Mouse (Mus musculus): Measurements from ENCODE around the gene Ugt1a6b. TPM values are rescaled to one million over a fixed set of nuclear protein-coding genes. Genes with fewer than 3 reads are reported as not detected.

Ugt1a6b gene
- polyA plus RNA-seq, 1 experiment from 2014 or later = 28.8 TPM

DNA sequence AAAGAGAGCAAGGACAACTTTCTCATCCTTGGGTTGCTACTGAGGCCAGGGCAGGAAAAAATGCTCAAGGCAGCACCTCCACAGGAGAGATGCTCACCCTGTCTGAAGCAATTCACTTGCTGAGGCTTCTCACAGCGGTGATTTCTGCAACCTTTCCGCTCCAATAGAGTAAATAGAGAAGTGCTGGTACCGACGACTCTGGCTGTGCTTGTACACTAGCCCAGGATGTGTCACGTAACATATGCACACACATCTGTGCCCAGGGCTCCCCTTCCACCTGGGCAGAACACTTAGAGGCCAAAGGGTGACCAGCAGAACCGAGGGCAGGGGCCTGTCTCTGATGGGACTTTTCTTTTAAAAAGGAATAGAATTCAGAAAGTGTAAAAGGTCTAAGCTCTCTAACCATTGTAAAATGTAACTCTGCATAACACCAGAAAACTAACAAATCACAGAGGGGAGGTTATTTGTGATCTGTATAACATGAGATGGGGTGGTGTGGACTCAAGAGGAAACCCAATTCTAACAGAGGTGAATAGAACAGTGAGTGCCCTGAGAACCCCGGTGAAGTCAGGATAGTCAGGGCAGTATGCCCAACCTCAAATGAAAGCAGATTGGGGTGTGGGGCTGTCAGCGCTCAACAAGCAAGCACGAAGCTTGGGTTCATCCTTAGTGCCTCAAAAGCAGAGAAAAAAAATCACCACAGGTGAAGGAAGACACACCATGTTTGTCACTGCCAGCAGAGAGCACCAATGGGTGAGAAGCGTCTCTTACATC, 157.7 kb downstream of the Ugt1a6b start:
- peak; percentile 32 for ATAC-seq

GRCm38 (mm10) chr1:88261706-88262105, 158.7 kb downstream of the Ugt1a6b start:
- Histone ChIP-seq H3K27me3 (ENCODE audit: insufficient read depth, low read length) (no peaks in the 10 kb centered on the region), H3K9me3 (ENCODE audit: low read length) (no peaks in the 10 kb centered on the region), H3K27ac (ENCODE audit: low read depth) (no peak overlapping the region), H3K9ac (replicated peaks) (no peak overlapping the region), H3K4me2 (ENCODE audit: low read depth, low read length) (no peak overlapping the region), H3K4me3 (ENCODE audit: low read depth, low read length) (no peak overlapping the region), H3K36me3 (replicated peaks; ENCODE audit: insufficient read depth, low read length) (peaks cover 57% of the 10 kb centered on the region), H3K4me1 (ENCODE audit: insufficient read depth) (peaks cover 54% of the 10 kb centered on the region)
- no peak for DNase-seq
- 82% methylated on average over 7 of the region's 7 CpGs for WGBS (ENCODE audit: insufficient replicate concordance)
- TF ChIP-seq CTCF (IDR thresholded peaks at IDR 0.05; ENCODE audit: low read depth) (no peak), EP300 (IDR thresholded peaks at IDR 0.05; ENCODE audit: low read depth) (no peak)
- no peak for ATAC-seq

More for the DNA sequence above, 157.7 kb downstream of the Ugt1a6b start:
- peak; percentile 69 for DNase-seq
- no peaks in the 10 kb centered on the region for H3K27me3 ChIP-seq (ENCODE audit: insufficient read depth, low read length)
- no peak overlapping the region for H3K9ac ChIP-seq (replicated peaks)
- 64% methylated on average over 10 of the region's 10 CpGs for WGBS (ENCODE audit: insufficient replicate concordance)
- H3K27ac ChIP-seq (ENCODE audit: low read depth) = peak overlapping the region; percentile 53
- H3K4me2 ChIP-seq (ENCODE audit: low read depth, low read length) = 0 out of 2 replicates have a peak overlapping the region, but pooled peaks have one; percentile 1
- H3K4me3 ChIP-seq (ENCODE audit: low read depth, low read length) = no peak overlapping the region
- peaks cover 54% of the 10 kb centered on the region for H3K4me1 ChIP-seq (ENCODE audit: insufficient read depth)
- H3K9me3 ChIP-seq (ENCODE audit: low read length) = no peaks in the 10 kb centered on the region
- TF ChIP-seq EP300 (IDR thresholded peaks at IDR 0.05; ENCODE audit: low read depth) (no peak), CTCF (IDR thresholded peaks at IDR 0.05; ENCODE audit: low read depth) (no peak)
- H3K36me3 ChIP-seq (replicated peaks; ENCODE audit: insufficient read depth, low read length) = peaks cover 47% of the 10 kb centered on the region

DNA sequence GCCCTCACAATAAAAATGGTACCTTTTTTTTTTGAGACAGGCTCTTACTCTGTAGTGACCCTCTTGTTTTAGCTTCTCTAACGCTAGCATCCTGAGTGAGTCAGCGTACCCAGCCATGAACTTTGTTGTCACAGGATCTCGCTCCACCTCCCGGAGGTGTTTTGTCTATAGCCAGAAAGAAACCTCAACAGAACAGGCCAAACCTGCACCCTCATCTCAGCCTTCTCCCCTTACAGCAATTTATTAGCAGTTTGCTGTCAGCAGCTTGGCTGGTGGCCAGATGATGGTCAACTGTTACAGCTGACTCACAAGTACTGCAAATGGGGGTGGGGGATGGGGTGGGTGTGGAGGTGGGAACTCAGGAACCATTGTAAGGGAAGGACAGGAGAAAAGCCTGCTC, 159.2 kb downstream of the Ugt1a6b start:
- peak; percentile 84 for DNase-seq
- Histone ChIP-seq H3K9ac (replicated peaks) (no peak overlapping the region), H3K4me2 (ENCODE audit: low read depth, low read length) (no peak overlapping the region), H3K27ac (ENCODE audit: low read depth) (no peak overlapping the region), H3K4me3 (ENCODE audit: low read depth, low read length) (no peak overlapping the region), H3K4me1 (ENCODE audit: insufficient read depth) (peaks cover 48% of the 10 kb centered on the region), H3K9me3 (ENCODE audit: low read length) (no peaks in the 10 kb centered on the region), H3K27me3 (ENCODE audit: insufficient read depth, low read length) (no peaks in the 10 kb centered on the region), H3K36me3 (replicated peaks; ENCODE audit: insufficient read depth, low read length) (peaks cover 62% of the 10 kb centered on the region)
- TF ChIP-seq CTCF (IDR thresholded peaks at IDR 0.05; ENCODE audit: low read depth) (no peak), EP300 (IDR thresholded peaks at IDR 0.05; ENCODE audit: low read depth) (no peak)
- ATAC-seq = no peak
- 76% methylated on average over 4 of the region's 4 CpGs for WGBS (ENCODE audit: insufficient replicate concordance)

DNA sequence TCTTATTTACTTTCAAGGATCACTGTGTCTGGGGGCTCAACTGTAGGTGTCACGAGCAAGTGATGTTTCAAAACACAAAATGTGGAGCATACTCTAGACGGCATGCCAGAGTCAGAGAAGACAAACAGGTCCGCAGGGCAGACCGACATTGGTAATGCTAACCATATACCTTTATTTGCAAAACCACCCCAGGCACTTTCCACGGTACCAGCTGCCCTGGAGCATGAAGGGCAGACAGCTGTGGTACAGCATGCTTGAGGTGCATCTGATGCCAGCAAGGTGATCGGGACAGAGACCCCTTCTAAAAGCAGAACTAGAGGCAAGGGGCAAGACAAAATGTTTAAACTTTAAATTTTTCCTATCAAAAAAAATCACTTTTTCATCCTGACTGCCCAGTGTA, 159.9 kb downstream of the Ugt1a6b start:
- Histone ChIP-seq H3K4me3 (ENCODE audit: low read depth, low read length) (no peak overlapping the region), H3K9me3 (ENCODE audit: low read length) (no peaks in the 10 kb centered on the region), H3K4me1 (ENCODE audit: insufficient read depth) (peaks cover 47% of the 10 kb centered on the region), H3K27ac (ENCODE audit: low read depth) (no peak overlapping the region), H3K36me3 (replicated peaks; ENCODE audit: insufficient read depth, low read length) (peaks cover 69% of the 10 kb centered on the region), H3K9ac (replicated peaks) (no peak overlapping the region), H3K4me2 (ENCODE audit: low read depth, low read length) (no peak overlapping the region), H3K27me3 (ENCODE audit: insufficient read depth, low read length) (no peaks in the 10 kb centered on the region)
- DNase-seq (no peak), ATAC-seq (no peak)
- WGBS (ENCODE audit: insufficient replicate concordance) = 64% methylated on average over 6 of the region's 6 CpGs
- TF ChIP-seq CTCF (IDR thresholded peaks at IDR 0.05; ENCODE audit: low read depth) (no peak), EP300 (IDR thresholded peaks at IDR 0.05; ENCODE audit: low read depth) (no peak)

- H3K9ac ChIP-seq (replicated peaks) = no peak overlapping the region
Measured at GRCm38 (mm10) chr1:88263778-88264177, 160.7 kb downstream of the Ugt1a6b start.

GRCm38 (mm10) chr1:88264237-88264868, 161.3 kb downstream of the Ugt1a6b start:
- Histone ChIP-seq H3K4me1 (ENCODE audit: insufficient read depth) (peaks cover 39% of the 10 kb centered on the region), H3K9me3 (ENCODE audit: low read length) (no peaks in the 10 kb centered on the region), H3K27me3 (ENCODE audit: insufficient read depth, low read length) (no peaks in the 10 kb centered on the region), H3K4me2 (ENCODE audit: low read depth, low read length) (no peak overlapping the region), H3K4me3 (ENCODE audit: low read depth, low read length) (no peak overlapping the region), H3K9ac (replicated peaks) (no peak overlapping the region), H3K27ac (ENCODE audit: low read depth) (no peak overlapping the region), H3K36me3 (replicated peaks; ENCODE audit: insufficient read depth, low read length) (peaks cover 83% of the 10 kb centered on the region)
- TF ChIP-seq EP300 (IDR thresholded peaks at IDR 0.05; ENCODE audit: low read depth) (no peak), CTCF (IDR thresholded peaks at IDR 0.05; ENCODE audit: low read depth) (no peak)
- ATAC-seq = no peak
- no peak for DNase-seq
- 82% methylated on average over 7 of the region's 7 CpGs for WGBS (ENCODE audit: insufficient replicate concordance)

More at GRCm38 (mm10) chr1:88263778-88264177, 160.7 kb downstream of the Ugt1a6b start:
- no peak for TF ChIP-seq CTCF (IDR thresholded peaks at IDR 0.05; ENCODE audit: low read depth)
- no peak for TF ChIP-seq EP300 (IDR thresholded peaks at IDR 0.05; ENCODE audit: low read depth)
- Histone ChIP-seq H3K4me1 (ENCODE audit: insufficient read depth) (peaks cover 45% of the 10 kb centered on the region), H3K36me3 (replicated peaks; ENCODE audit: insufficient read depth, low read length) (peaks cover 77% of the 10 kb centered on the region), H3K4me2 (ENCODE audit: low read depth, low read length) (no peak overlapping the region), H3K27ac (ENCODE audit: low read depth) (no peak overlapping the region), H3K4me3 (ENCODE audit: low read depth, low read length) (no peak overlapping the region), H3K27me3 (ENCODE audit: insufficient read depth, low read length) (no peaks in the 10 kb centered on the region), H3K9me3 (ENCODE audit: low read length) (no peaks in the 10 kb centered on the region)
- ATAC-seq (no peak), DNase-seq (no peak)
- WGBS (ENCODE audit: insufficient replicate concordance) = 83% methylated on average over 5 of the region's 5 CpGs

All from liver, postnatal 0 days (tissue).